Mouse (Mus musculus): ENCODE measurements around the gene Cox14.

- TF ChIP-seq CTCF (IDR thresholded peaks at IDR 0.05; ENCODE audit: borderline replicate concordance, control insufficient read depth, extremely low read depth, insufficient read depth, low read length, poor library complexity): peak; percentile 19; the same call in 1 of the 2 replicates
- TF ChIP-seq POLR2A (IDR thresholded peaks at IDR 0.05; ENCODE audit: control insufficient read depth, extremely low read depth, insufficient read depth, low read length, poor library complexity): peak; percentile 73; the same call in 1 of the 2 replicates
Observed at GRCm38 (mm10) chr15:99772277-99772880, 47.0 kb downstream of the Cox14 start.

Measured in thymus, adult 2 months (tissue).